Mouse (Mus musculus) kidney, postnatal 36 days (tissue): ENCODE data around the gene Insyn1.

Source experiments
- DNase-seq, 2 experiments: peaks; one replicate each; pipeline ENCODE4 v3.0.0; 2021 to 2022; ENCODE audit warnings: mixed read lengths in 2 of 2

The Insyn1 gene

DNA sequence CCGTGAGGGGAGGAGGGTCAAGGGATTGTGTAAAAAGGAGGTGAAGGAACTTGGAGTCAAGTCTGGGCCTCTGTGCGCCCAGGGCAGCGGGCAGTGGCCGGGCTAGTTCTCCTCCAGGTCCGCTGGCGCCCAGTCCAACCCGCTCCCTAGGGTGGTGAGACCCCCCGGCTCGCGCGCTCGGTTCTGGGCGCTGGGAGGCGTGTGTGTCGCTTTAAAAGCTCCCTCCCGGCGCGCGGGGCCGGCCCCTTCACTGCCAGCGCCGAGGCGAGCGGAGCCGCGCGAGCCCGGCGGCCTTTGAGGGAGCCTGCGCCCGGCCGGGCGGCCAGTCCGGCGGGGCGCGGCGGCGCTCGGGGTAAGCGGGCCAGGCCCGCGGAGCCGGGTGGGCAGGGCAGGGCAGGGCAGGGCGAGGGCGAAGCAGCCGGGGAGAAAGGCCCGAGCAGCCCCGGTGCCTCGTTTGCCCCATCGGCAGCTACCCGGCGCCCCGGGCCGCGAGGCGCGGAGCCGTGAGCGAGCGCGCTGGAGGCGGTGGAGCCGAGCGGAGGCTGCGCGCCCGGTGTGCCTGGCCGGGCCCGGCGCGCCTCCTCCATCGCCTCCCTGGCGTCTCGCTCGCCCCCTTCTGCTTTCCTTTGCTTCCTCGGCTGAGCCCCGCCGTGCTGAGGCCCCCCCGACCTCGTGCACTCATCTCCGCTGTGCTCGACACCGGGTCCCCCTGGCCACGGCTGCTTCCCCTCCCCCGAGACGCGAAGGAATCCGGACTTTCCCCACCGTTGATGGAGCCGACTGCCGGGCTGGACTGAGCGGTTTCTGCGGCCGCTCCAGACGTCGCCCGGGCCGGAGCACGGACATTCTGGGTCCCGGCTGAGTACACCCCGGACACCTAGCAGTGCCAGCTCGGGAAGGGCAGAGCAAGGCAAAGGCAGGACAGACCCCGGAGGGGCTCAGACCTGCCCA, at the start of gene Insyn1:
Insyn1 (plus strand) TSS at position 753 of the 951 bp plus-strand sequence.
- DNase-seq: peak; percentile 26 to 71

DNA sequence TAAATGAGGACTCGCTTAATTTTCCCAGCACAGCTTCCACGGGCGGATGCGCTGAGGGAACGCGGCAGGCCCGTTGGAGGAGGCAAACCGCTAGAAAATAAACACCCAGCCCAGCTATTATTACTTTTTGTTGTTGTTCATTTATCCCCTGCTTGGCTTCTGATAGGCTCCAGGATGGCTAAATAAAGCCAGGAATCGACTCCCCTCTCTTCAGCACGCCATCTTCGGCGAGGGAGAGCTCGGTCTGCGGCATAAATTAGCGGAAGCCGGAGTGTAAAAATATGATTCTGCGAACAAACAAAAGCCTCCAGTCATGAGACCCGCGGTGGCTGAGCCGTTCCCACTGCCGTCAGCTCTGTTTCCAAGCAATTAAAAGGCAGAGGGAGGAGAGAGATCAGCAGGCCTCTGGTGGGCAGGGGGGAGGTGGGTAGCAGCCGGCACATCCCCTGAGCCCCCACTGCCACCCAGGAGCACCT, 49.4 kb upstream of the Insyn1 start:
- DNase-seq: no peak

DNA sequence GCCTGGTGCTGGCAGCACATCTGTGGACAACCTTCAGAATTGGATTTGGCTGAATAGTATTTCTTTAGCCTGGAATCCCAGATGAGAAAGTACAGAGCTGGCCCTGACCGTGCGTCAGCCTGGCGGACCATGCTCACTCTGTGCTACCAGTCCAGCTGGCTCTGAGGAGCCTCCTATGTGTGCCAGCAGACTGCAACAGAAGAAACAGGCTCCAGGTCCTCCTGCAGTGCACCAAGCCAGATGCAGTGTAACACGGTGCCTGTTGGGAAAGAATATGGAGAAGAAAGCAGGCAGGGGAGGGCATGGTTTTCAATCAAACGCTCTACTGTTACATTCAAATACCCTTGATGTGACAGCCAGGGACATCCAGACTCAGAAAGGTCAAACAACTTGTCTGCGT, 48.3 kb upstream of the Insyn1 start:
- DNase-seq: no peak

DNA sequence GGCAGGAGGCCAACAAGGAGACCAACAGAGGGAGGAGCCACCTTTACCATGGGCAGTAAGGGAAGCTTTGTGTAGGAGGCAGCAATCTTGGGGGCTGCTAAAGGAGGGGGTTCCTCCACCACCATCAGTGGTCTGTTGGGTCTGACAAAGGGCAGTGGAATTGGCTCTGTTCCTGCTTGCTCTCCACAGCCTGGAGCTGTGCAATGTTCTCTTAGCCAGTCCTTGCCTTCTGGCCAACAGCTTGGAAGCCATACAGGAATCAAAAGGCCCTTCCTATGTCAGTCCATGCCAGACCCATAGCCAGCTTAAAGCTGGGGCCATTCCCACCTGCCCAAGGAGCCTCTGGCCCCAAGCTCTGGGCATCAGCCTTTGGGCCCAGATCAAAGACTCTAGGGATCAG, 47.8 kb upstream of the Insyn1 start:
- DNase-seq: no peak

DNA sequence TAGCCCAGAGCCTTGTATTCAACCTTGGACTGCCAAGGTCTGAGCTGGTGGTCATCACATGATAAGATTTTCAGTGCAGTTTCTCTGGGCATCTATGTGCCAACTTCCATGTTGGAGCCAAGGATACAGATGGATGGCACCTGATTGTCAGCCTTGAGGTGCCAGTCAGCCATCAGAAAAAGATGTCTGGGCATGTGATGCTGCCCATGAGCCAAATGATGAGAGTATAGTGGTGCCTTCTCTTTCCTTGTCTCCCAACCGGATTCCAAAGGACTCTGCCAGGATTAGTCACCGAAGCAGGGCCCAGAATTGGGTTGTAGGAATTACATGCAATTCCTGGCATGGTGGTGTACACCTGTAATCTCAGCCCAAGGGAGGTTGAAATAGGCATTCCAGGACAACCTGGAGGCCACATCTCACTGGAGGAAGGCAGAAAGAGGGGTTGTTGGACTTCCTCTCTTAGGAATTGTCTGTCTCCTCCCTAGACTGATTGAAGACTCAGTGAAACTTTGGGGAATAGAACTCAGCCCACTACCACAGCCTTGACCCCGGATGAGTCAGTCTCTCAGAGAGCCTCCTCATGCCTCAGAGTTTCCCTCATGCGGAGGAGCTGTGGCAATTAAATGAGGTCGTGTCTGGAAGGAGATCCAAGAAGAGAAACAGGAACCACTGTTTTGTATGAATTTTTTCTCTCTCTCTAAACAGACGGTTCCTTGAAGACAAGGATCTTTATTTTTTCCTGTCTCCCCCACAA, 46.9 kb upstream of the Insyn1 start:
- no peak for DNase-seq

DNA sequence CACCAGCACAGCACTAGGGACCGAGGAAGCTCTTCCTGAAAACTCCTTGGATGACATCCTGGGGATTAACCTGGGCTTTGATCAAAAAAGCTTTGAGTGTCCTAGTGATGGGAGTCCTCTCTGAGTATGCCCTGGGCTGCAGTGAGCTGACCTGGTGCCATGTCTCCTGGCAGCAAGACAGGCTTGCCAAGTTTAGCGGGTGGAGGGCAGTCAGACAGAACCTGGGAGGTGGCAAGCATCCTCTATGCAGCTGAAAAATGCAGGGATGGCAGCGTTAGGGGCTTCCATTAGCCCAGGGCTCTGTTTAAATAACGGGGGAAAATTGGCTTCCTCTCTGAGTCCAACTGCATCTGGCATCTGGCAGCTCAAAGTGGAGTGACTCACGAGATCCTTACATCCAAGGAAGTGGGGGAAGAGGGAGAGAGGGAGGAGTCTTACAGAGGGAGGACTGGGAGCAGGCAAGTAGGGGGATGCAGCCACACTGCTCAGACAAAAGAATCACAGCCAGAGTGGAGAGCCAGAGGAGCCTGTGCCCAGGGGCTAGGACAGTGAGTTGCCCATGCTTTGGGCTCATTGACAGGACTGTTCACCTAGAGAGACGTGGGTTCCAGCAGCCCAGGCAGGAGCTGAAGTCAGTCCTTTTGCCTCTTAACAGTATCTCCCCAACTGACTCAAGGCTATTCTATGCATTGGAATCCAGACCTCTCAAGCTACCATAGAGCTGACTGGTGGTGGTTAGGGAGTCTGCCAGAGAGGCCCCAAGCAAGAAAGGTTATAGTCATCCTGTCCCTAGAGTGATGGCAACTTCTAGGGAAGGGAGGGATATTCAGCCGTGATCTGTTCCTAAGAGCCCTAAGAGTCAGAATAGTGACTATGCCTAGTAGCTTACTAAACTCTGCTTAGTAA, 46.0 kb upstream of the Insyn1 start:
- DNase-seq: no peak

DNA sequence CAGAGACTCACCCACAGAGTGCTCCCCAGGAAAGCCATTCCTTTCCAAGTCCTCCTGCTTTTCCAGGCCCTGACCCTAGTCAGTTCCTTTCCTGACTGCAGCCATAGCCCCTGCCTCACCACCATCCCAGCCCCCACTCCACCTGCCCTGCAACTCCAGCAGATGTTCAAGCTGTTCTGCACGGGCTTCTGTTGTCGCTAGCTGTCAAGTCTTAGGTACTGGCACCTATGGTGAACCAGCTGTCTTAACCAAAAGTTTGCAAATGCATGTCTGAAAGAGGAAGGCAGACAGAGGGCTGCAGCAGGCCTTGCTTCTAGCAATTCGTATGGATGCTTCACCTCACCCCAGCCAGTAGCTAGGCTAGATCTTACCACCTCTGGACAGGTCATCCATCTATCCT, 45.3 kb upstream of the Insyn1 start:
- DNase-seq: no peak

DNA sequence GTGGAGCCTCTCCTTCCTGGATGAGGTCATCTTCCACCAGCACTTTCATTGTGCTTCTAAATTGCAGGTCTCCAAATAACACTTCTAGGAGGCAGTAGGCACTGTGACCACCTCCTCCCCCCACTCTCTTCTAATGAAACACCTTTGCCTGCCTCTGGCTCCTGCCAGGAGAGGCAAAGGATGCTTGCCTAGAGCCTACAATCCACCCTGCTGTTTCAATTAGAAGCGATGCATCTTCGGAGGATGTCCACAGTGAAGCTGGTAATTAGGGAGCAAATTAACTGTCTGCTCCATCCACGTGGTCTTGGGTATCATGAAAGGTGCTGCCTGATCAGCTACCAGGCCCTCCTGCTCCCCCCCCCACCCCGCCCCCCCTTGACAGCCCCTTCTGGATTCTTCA, 41.6 kb upstream of the Insyn1 start:
- no peak for DNase-seq

DNA sequence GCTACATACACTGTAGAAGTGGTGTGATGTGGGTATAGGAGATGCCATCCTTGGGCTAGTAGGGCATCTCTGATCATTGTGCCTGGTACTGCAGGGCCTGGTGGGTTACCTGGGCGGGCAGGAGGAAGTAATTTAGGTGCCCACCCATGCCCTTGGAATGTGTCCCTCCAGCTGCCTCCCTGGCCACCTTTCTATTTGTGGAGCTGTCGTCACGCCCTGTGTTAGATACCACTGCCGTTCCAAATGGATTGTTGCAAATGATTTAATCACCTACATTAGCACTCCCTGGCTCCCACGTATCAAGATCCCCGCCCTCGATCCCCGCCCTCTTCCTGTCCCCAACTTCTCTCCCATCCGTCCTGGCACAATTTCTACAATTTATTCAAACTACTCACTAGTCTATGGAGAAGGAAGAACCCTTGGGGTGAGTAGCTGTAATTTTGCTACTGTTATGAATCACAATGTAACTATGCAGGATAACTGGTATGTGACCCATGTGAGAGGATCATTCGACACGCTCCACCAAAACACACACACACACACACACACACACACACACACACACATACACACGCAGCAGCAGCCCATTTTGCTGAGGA, 40.3 kb upstream of the Insyn1 start:
- DNase-seq: no peak

DNA sequence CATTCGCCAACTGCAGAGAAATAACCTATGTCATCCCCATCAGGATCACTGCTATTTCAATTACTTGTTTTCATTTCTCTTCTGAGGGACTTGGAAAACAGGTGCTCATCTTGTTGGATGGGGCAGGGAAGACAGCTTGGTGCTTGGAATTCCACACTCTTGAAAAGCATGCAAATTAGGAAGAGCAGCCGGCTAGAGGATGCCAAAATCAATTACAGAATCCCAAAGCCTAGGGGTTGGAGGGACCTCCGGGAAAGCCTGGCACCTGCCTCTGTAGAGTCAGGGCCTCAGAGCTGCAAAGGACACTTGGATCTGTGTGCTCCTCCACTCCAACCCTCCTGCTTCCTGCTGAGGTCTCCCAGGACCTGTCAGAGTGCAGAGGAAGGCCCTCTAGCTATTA, 38.9 kb upstream of the Insyn1 start:
- no peak for DNase-seq

DNA sequence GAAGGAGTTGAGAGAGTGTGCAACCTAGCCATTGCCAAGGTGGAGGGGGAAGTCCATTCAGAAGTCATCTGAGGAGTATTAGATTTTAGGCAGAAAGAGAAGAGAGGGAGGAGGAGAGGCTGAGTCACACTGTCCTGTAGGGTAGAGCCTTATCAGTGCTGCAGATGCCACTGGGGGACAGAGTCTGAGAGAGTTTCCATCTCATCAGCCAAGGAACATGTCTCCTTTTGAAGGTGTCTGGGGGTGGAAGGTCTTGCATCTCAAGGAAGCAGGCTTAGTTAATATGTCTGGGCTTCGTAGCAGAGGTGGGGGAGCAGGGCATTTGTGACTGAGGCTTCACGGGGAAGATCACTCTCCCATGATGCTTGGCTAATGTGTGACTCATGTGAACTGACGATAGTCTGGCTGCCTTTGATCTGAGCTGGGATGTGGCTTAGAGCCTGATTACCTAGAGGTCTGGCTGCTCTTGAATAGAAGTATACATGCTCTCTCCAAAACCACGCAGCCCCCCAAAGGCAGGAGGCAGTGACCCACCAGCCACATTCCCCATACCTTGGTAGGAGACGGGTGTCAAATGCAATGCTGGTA, 34.5 kb upstream of the Insyn1 start:
- DNase-seq: no peak

DNA sequence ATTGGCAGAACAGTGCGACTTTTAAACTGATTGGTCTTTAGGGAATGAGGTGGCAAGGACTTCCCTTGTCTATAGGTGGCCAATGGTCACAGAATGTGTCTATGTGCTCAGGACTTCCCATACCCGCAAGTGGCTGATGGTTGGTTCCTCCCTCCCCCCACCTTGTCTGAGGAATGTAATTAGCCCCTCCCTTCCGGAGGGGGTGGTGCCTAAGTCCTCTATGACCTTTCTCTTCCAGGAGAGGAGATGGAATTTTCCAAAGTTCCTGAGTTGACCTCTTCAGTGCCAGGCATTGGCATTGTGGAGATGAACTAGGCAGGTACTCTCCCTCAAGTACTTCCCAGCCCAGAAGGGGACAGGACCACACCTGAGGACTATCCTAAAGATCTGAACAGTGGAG, 33.5 kb upstream of the Insyn1 start:
- DNase-seq: peak; percentile 52 to 64

DNA sequence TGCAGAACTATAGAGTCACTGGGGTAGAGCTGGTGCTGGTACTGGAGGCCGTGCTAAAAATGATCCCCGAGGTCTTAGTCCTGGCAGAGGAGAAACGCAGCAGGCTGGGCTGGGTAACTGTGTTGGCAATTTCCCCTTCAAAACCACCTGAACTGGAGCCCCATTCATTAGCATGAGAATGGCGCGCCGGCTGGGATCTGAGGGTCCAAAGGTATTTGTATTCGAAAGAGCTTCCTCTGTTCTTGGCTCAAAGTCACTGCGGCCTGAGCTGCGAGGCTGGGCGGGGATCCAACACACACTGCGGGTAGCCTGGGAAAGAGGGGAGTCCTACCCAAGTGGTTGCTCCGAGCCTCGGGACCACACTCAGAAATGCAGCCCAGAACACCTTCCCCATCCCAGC, 32.6 kb upstream of the Insyn1 start:
- DNase-seq: peak; percentile 24 to 71

DNA sequence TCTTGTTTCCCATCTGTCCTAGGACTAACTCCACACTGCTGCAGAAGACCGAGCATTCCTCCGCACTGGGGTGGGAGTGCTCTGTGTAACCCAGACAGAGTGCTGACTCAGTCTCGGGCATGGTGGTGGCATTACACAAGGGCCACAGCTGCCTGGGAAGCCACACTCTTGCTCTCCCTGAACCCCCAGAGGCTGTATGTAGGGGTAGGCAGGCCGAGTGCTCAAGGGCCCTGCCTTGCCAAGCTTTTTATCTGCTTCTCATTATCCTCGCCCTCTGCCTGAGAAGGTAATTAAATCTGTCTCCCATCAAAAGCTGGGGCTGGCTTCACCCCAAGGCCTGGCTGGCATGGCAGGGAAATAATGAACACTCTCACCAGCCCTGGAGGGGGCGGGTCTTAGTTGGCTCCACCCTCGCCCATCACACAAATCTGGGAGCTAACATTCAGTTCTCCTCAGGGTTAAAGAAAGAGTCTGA, 30.9 kb upstream of the Insyn1 start:
- DNase-seq: peak; percentile 20 to 51

DNA sequence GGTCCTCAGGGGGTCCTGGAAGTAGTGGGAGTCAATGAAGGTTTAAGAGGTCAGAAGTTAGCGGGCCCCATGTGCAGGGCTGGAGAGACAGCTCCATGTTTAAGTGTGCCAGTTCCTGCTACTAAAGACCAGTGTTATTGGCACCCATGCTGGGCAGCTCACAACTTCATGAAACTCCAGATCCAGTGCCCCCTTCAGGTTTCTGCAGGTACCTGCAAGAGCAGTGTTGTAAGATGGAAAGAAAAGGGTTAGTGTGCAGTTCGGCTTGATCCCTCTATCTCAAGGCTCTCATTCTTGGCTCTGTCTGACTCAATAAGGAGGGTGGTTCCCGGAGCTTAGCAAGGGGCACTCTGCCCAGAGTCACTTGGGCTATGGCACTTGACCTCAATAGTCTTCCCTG, 30.1 kb upstream of the Insyn1 start:
- no peak for DNase-seq

DNA sequence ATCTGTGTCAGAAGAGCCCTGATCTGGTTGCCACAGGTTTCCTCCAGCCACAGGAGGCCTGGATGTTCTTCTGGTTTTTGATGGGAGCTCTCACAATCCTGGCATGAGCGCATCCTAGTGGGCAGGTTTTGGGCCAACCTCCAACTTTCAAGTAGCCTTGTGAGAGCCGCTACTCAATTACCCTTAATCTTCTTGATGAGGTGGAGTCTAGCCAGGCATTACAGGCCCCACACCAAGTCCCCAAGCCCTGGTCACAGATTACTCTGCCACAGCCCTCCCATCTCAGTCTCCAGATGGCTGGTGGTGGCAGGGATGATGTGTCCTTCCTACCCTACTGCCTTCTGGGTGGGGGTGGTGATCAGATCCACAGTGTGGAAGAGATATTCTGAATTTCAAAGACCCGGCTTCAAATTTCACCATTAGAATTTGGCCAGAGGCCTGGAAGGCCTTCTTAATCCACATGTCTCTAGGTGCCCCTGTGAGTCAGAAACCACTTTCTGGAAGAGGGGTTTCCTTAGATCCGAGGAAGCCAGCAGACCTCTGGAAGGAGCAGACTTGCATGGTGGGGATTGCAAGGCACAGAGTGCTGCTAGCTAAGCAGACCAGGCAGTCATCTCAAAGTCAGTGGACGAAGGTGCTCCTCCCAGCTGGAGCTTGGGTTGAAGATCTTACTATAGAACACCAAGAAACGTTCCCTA, 29.4 kb upstream of the Insyn1 start:
- no peak for DNase-seq

DNA sequence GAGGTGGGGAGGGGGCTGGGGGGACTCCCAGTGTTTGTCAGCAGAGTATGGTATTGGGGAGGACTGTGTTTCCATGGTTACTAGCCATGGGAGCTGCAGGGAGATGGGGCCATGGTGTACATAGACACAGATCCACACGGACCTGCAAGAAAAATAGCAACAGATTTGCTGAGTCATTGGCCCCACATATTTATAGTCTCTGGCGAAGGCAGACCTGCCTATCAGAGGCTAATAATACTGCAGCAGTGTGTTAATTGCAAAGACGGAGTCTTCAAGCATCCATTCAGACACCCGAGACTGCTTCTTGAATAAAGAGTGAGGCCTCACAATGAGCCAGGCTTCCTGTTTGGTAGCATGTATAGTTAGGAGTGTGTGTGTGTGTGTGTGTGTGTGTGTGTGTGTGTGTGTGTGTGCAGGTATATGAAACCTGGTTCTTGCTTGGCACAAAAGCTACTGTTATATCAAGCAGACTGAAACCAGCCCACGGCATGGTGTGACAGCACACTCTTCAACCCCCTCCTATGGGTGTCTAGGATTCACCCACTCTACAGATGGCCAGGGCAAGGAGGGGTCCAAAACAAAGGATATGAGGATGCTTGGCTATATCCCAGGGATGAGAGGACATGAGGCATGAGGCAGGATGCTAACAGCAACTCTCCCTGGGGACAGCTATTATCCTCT, 20.9 kb upstream of the Insyn1 start:
- no peak for DNase-seq

DNA sequence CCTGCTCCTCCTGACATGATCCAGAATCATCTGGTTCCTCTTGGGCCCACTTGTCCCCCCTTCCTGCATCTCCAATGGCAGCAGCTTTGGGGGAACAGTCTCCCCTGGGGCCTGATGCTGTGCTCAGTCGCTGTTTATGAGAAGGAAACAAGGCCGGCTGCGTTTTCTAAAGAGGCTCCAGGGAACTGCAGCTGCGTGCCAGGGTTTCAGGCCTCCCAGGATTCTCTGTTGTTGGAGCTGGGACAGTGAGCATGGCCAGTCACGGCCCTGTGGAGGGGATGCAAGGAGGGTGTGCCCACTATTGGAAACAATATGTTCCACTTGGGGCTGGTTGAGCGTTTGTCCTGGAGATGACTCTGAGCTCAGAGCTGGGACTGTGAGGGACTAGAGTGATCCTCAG, 17.9 kb upstream of the Insyn1 start:
- DNase-seq: no peak

DNA sequence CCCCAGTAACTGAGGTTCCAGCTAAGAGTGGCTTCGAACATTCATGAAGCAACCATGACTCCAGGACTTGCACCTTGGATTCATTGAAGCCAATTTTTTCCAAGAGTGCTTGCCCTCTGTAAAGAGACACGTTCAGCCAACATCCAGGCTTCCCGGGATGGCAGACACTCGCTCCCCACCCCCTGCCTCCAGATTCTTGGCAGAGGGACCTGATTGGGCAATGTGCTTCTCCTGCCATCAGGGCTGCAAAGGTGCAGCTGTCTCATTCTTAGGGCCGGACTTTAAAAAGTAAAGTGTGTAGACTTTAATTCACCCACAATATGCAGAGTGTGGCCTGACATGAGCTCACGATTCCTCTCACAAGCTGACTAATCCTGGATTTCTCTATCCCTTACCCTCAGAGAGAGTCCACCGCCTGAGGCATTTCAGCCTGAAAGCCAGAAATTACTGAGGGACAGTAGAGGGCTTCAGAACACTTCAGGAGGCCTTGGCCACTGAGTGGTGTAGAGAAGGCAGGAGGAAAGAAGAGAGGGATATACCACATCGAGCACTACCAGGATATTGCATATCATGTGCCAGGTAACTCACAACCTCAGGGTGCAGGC, 15.1 kb upstream of the Insyn1 start:
- no peak for DNase-seq

DNA sequence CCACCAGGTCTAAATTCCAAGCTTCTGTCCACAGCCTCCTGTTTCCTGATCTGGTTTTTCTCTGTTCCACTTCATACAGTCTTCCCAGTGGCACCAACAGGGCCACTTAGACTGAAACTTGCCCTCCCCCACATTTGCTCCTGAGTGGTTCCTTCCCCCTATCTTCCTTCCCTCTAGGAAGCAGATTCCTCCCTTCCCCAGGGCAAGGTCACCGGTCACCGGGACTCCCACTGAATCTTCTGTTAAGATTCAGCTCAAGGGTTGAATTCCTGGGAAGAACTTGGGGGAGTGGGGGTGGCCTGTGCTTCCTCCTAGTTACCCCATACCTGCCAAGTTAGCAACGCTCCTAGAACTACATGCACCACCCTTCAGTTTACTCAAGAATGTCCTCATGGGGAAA, 1.3 kb upstream of the Insyn1 start:
- no peak for DNase-seq
